Mouse (Mus musculus) c-Kit-positive CD71-positive TER-119-positive erythroid progenitor cells, embryonic 14.5 days (primary cell): Measurements from ENCODE around the gene Rec114.
A peak's percentile ranks its signal among the peaks of the same experiment; 100 is the strongest.

Experiments used
- DNase-seq: peaks from one replicate; pipeline ENCODE4 v3.0.0-alpha.2; 2013; ENCODE audit warnings: low spot score

The Rec114 gene

DNA sequence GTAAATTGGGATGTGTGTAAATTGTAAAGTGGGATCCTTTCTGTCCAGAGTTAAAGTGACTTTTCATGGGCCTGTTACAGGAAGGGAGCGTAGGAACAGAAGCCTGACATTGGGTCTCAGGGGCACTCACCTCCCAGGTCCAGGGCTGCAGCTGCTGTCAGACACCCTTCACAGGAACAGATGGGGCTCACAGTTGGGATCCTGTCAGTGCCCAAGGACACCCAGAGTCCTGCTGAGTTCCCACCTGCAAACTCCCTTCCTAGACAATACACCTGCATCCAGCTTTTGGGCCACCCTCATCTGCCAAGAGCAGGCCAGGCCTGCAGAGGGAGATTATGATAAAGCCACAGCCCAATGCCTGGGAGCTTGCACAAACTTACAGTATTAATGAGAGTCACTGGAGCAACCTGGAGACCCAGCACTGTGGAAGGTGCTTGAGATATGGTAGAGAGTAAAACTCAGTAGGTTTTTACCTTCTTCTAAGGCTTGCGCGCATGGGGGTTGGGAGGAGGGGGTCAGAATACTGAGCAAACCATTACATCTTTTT lies at the start of gene Rec114:
Gene Rec114, minus strand, starts transcription at position 263 of the 547 bp plus-strand sequence.
- DNase-seq, result no peak

DNA sequence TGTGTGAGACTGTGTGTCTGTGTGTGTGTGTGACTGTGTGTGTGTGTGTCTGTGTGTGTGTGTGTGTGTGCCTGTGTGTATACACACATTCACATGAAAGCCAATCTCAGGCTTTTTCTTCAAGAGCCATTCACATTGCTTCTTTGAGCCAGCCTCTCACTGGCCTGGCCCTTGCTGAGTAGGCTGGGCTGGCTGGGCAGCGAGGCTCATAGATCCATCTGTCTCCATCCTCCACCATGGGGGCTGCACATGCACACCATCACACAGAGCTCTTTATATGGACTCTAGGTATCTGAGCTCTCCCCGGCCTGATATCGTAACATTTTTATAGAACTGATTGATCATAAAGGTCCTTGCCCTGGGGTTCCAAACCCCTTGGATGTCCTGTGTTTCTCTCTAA lies 45.7 kb upstream of the Rec114 start:
- DNase-seq, result no peak

DNA sequence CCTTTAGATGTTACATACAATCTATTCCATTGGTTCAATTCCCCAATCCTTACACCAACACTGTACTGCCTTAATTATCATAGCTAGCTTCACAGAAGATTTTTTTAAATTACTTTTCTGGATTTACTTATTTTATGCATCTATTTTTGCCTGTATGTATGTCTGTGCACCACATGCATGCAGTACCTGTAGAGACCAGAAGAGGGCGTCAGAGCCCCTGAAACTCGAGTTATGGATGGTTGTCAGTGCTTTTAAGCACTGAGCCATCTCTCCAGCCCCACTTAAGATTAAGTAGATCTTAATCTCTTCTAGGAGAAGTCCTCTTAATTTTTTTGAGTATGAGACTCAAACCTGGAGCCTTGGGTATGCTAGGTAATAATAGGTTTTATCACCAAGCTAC lies 31.6 kb upstream of the Rec114 start:
- peak; percentile 3 for DNase-seq

- no peak for DNase-seq
Observed at GRCm38 (mm10) chr9:58774761-58775160, 31.0 kb upstream of the Rec114 start.

- no peak for DNase-seq
Observed at GRCm38 (mm10) chr9:58769943-58770342, 26.2 kb upstream of the Rec114 start.

DNA sequence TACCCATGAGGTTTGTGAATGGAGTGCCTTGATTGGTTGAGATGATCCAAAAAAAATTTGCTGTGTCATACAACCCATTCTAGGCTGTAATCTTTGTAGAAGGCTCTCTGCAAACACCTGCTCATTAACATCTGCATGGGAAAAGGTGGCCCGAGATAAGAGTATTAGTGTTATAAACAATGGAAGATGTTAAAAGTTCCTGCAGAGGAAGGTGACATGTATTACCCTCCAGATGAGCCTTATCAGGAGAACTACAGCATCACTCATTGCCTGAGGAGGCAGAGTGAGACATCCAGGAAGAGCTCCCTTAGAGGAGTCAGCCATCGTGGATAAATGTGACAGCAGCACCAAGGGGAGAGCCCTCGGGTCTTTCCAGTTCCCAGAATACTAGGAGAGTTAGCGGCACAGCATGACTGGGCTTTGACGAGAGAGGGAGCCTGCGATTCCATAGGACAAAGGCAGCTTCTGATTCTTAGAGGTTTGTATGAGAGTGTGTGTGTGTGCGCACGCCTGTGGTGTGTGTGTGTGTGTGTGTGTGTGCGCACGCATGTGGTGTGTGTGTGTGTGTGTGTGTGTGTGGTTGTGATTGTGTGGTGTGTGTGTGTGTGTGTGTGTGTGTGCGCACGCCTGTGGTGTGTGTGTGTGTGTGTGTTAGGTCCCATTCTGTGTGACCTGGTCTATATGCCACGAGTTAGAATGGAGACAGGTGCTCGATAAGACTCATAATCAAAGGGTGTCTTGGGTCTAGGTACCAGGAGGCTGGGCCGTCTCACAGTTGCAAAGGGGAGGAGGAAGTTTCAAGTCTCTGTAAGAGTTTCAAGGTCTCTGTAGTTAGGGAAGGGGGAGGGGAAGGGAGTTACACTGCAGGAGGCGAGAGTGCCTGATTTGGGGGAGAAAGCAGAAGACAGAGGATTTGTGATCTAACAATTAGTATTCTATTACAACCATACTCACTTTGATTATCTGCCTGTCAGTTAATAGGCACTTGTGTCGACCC lies 23.5 kb upstream of the Rec114 start:
- DNase-seq, result no peak

DNA sequence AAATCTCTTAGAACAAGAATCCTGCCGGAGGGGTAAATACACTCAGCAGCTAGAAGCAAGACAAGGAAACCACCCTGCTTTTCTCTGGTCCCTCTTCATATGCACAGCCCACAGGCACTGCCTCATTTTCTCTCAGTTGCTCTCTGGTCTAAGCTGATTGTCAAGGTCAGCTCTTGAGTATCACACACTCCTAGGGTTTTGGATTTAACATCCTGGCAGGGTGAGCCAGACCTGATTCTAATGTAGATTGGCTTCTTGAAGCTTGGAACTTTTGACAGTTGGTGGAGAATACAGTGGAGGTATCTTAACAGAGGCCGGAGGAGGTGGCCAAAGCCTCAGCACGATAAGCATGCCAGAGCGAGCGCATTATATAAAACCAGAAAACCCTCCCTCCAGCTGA lies 20.6 kb upstream of the Rec114 start:
- no peak for DNase-seq

GRCm38 (mm10) chr9:58763114-58763513 lies 19.4 kb upstream of the Rec114 start:
- DNase-seq, result no peak

GRCm38 (mm10) chr9:58762086-58762485 lies 18.3 kb upstream of the Rec114 start:
- DNase-seq, result no peak

DNA sequence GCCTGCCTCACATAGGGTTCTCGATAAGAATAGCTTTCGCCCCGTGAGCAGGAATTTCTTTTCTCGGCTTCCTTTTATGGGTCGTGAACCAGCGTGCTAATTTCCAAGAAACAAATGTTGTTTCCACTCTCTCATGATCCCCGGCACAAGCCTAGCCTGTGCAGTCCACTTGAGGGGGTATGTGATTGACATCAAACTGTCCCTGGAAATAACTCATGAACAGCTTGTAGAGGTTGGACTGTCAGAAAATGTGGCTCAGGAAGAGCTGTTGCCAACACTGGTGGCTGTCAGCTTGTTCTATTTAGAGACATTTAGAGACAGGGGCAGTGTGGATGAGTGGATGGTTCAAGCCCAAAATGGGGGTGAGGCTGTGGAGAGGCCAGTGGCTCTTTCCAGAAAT lies 15.0 kb upstream of the Rec114 start:
- no peak for DNase-seq

GRCm38 (mm10) chr9:58756371-58757132 lies 12.8 kb upstream of the Rec114 start:
- no peak for DNase-seq

GRCm38 (mm10) chr9:58753606-58754005 lies 9.8 kb upstream of the Rec114 start:
- DNase-seq, result no peak

GRCm38 (mm10) chr9:58748142-58748541 lies 4.4 kb upstream of the Rec114 start:
- DNase-seq, result peak; percentile 25

- DNase-seq, result no peak
Observed at GRCm38 (mm10) chr9:58747328-58747755, 3.6 kb upstream of the Rec114 start.

GRCm38 (mm10) chr9:58742692-58743091 lies 1.1 kb downstream of the Rec114 start:
- DNase-seq, result no peak

DNA sequence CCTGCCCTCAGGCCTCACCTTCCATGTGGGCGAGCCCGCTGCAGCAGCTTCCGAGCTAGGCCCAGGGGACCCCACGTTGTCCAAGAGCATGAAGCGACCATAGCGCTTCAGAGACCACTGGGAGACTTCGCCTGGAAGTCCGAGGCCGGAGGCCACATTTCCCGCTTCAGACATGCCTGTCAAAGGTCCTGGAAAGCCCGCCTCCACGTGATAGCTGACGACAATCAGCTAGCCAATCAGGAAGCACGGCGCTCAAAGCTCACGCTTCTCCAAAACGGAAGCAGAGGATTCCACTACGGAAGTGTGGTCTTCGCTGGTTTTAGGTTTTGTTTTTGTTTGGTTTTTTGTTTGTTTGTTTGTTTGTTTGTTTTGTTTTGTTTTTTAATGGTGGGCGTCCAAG lies 2.4 kb downstream of the Rec114 start:
- no peak for DNase-seq

DNA sequence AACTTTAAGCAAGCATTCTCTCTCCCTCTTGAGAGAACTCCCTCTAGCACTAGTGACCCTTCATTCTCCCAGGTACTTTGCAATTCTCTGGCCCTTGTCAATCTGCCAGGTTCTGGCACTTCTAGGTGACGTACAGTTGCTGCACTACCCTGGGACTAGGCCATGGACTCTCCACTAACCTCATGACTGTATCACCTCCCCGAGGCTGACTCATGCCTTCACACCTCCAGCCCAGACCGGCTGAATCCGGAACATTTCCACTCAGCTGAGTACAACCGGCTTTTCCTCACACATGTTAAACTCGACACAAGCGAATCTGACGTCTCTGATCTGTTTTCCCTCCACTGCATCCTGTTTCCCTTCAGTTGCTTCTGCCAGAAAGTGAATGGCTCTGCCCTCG lies 4.0 kb downstream of the Rec114 start:
- no peak for DNase-seq

DNA sequence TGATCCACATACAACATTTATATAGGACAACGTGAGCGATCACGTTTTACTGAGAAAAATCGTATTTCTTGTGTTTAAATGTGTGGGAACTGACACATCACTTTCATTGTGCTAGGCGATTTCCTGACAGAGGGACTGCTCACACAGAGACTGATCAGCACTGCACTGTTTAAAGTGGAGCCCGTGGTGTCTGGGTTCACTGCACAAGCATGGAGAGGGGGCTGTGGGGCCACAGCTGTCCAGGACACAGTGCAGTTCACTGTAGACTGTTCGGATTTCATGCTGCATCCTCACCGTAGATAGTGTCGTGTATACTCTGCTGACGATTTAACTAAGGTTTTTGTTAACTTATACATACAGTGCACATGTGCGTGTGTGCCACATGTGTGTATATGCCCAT lies 20.6 kb downstream of the Rec114 start:
- DNase-seq, result no peak

DNA sequence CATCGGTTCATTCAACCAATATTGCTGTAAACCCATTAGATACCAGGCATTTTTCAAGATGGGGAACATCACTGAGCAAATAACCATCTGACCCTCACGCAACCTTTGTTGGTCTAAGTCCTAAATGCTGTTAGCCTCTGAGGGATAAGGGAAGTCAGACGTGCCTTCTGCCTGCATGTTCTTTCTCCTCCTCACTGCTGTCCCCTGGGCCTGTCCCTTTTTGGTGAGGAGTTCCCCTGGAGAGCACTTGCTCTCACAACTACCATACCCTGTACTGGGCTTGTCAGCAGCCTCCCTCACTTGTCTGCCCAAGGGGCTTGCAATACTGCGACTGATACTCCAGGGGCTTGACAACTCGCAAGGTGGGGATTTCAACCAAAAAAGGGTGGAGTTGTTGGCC lies 21.6 kb downstream of the Rec114 start:
- DNase-seq, result no peak

GRCm38 (mm10) chr9:58721021-58721420 lies 22.7 kb downstream of the Rec114 start:
- no peak for DNase-seq

DNA sequence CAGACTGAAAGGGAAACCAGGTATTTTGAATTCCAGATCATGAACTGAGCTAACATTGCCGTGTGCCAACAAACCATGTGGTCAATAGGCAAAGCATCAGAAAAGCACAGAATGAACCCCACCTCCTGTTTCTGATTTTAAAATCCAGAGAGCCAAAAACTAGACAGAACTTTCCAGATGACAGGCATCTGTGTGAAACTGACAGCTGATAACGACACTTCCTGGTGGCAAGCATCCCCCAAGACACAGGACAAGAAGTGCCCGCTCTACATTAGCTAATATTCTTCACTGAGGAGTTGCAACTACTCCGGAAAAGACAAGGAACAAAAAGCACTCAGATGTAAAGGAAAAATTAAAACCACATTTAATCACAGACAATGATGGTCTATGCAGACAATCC lies 23.6 kb downstream of the Rec114 start:
- DNase-seq, result no peak

DNA sequence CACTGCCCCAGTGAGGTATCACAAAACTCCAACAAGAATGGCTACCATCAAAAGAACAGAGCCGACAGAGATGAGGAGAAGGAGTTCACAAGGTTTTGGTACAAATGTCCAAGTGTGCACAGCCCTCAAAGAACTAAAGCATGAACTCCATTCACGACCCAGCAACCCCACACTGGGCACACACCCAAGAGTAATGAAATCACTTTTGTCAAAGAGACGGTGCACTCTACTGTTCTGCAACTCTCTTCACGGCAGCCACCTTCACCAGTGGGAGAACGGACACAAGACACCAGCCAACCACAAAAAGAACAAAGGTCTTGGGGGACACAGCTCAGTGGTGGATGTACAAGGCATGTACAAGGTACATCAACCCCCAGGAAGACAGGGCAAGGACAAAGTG lies 24.3 kb downstream of the Rec114 start:
- DNase-seq, result no peak

DNA sequence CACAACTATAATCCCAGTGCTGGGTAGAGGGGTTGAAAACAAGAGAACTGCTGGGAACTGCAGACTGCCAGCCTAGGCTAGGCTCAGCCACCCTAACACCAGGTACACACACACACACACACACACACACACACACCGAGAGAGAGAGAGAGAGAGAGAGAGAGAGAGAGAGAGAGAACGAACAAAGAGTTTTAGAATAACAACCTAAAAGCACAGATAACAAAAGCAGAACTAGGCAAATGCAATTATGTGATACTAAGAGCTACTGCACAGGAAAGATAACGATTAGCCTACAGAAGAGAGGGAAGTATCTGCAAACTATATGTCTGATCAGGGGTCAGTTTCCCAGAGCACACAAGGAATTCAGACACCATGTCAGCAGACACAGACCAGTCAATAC lies 24.8 kb downstream of the Rec114 start:
- peak; percentile 20 for DNase-seq
